Comparison of ENCODE assay signal across 32 mouse cellular contexts in the genomic region with DNA sequence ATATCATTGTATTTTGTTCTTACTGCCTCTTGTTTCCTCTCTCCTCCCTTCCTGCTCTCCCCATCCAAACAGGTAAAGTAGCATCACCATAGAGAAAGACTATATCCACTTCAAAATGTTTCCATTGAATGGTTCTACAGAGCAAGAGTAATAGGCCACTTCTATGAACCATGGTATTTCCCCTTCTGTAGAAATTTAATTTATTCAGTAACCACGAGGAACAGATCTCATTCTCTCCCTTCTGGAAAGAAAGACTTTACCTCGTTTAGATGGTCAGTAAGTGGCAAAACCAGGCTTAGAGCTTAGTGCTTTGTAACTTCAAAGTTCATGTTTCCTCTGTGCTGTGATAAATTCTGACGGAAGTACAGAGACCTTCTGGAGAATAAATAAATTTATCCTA.
"Had no signal": no experiment of that assay in that cellular context is flagged by ENCODE, and none has a peak within 500 bp of the region (broad histone marks: within the 10 kb centered on the region; RNA-seq: fewer than 3 reads in every experiment).

No protein-coding gene starts in this region.

- H3K27me3 ChIP-seq: heart, embryonic 12.5 days; heart, embryonic 13.5 days; heart, embryonic 15.5 days; hindbrain, embryonic 13.5 days; hindbrain, embryonic 15.5 days; intestine, embryonic 15.5 days had no signal

- H3K9ac ChIP-seq: heart, embryonic 12.5 days; heart, embryonic 13.5 days; heart, embryonic 15.5 days; hindbrain, embryonic 13.5 days; hindbrain, embryonic 14.5 days; hindbrain, embryonic 15.5 days; intestine, embryonic 15.5 days had no signal

- DNase-seq: heart, postnatal 10 days; heart, postnatal 14 days; heart, postnatal 36 days; heart, postnatal 4 days; kidney, adult 11 months; kidney, adult 18-20 months; kidney, adult 2 months; kidney, adult 8-10 months; kidney, adult 9 months; kidney, postnatal 10 days; kidney, postnatal 14 days; kidney, postnatal 25 days; kidney, postnatal 36 days; layer of hippocampus, adult 9-11 months; layer of hippocampus, postnatal 36 days had no signal

- ATAC-seq: hindbrain, embryonic 16.5 days; hindbrain, postnatal 0 days; intestine, embryonic 15.5 days; intestine, embryonic 16.5 days; intestine, postnatal 0 days had no signal

- H3K4me3 ChIP-seq: heart, embryonic 10.5 days; heart, embryonic 12.5 days; heart, embryonic 13.5 days; heart, embryonic 15.5 days; hindbrain, embryonic 10.5 days; hindbrain, embryonic 13.5 days; hindbrain, embryonic 15.5 days; intestine, embryonic 15.5 days; layer of hippocampus, adult 2 months; left cerebral cortex, adult 2 months had no signal

- H3K36me3 ChIP-seq: heart, embryonic 10.5 days; heart, embryonic 12.5 days; heart, embryonic 13.5 days; heart, embryonic 15.5 days; hindbrain, embryonic 10.5 days; hindbrain, embryonic 13.5 days; hindbrain, embryonic 15.5 days; intestine, embryonic 15.5 days had no signal

- H3K9me3 ChIP-seq: heart, embryonic 10.5 days; heart, embryonic 12.5 days; heart, embryonic 13.5 days; heart, embryonic 15.5 days; hindbrain, embryonic 10.5 days; hindbrain, embryonic 13.5 days; hindbrain, embryonic 15.5 days; intestine, embryonic 15.5 days had no signal

- H3K4me2 ChIP-seq: heart, embryonic 11.5 days; heart, embryonic 12.5 days; heart, embryonic 13.5 days; heart, embryonic 15.5 days; hindbrain, embryonic 13.5 days; hindbrain, embryonic 14.5 days; hindbrain, embryonic 15.5 days; intestine, embryonic 15.5 days had no signal

- H3K27ac ChIP-seq: heart, embryonic 10.5 days; heart, embryonic 13.5 days; heart, embryonic 15.5 days; hindbrain, embryonic 10.5 days; hindbrain, embryonic 13.5 days; hindbrain, embryonic 14.5 days; hindbrain, embryonic 15.5 days; hindbrain, postnatal 0 days; intestine, embryonic 15.5 days; kidney, postnatal 0 days; layer of hippocampus, adult 2 months; left cerebral cortex, adult 2 months had no signal

- H3K4me1 ChIP-seq: heart, embryonic 12.5 days; heart, embryonic 13.5 days; heart, embryonic 15.5 days; hindbrain, embryonic 13.5 days; hindbrain, embryonic 15.5 days; intestine, embryonic 15.5 days had no signal
